Mouse (Mus musculus): ENCODE measurements around the gene Maff.

The Maff gene

GRCm38 (mm10) chr15:79330521-79330920 lies 15.9 kb upstream of the Maff start:
- DNase-seq: no peak

GRCm38 (mm10) chr15:79333409-79333808 lies 13.0 kb upstream of the Maff start:
- peak; percentile 82 for DNase-seq

GRCm38 (mm10) chr15:79335061-79335655 lies 11.3 kb upstream of the Maff start:
- DNase-seq: no peak

- no peak for DNase-seq
Observed at GRCm38 (mm10) chr15:79338978-79339377, 7.4 kb upstream of the Maff start.

- DNase-seq: no peak
Observed at GRCm38 (mm10) chr15:79342641-79343337, 3.6 kb upstream of the Maff start.

GRCm38 (mm10) chr15:79344627-79345026 lies 1.8 kb upstream of the Maff start:
- peak; percentile 78 for DNase-seq

GRCm38 (mm10) chr15:79347165-79347844 lies 884 bp downstream of the Maff start:
- DNase-seq: peak; percentile 83

GRCm38 (mm10) chr15:79347845-79348506 lies 1.6 kb downstream of the Maff start:
- peak; percentile 69 for DNase-seq

- DNase-seq: no peak
Observed at GRCm38 (mm10) chr15:79348651-79349050, 2.2 kb downstream of the Maff start.

GRCm38 (mm10) chr15:79350866-79351265 lies 4.4 kb downstream of the Maff start:
- DNase-seq: no peak

GRCm38 (mm10) chr15:79351331-79351767 lies 4.9 kb downstream of the Maff start:
- DNase-seq: peak; percentile 65

GRCm38 (mm10) chr15:79352479-79352878 lies 6.1 kb downstream of the Maff start:
- no peak for DNase-seq

- DNase-seq: no peak
Observed at GRCm38 (mm10) chr15:79353690-79354305, 7.4 kb downstream of the Maff start.

GRCm38 (mm10) chr15:79354619-79355018 lies 8.2 kb downstream of the Maff start:
- no peak for DNase-seq

- no peak for DNase-seq
Observed at GRCm38 (mm10) chr15:79356481-79356880, 10.1 kb downstream of the Maff start.

GRCm38 (mm10) chr15:79357036-79357911 lies 10.9 kb downstream of the Maff start:
- peak; percentile 62 for DNase-seq

- DNase-seq: peak; percentile 36
Observed at GRCm38 (mm10) chr15:79357974-79358690, 11.7 kb downstream of the Maff start.

GRCm38 (mm10) chr15:79359954-79360353 lies 13.5 kb downstream of the Maff start:
- DNase-seq: peak; percentile 58

GRCm38 (mm10) chr15:79360371-79360770 lies 13.9 kb downstream of the Maff start:
- DNase-seq: no peak

- DNase-seq: no peak
Observed at GRCm38 (mm10) chr15:79361023-79361422, 14.6 kb downstream of the Maff start.

- no peak for DNase-seq
Observed at GRCm38 (mm10) chr15:79364120-79364519, 17.7 kb downstream of the Maff start.
